Mouse (Mus musculus) gastrocnemius, adult 2 months (tissue): Measurements from ENCODE around the gene Cuta. TPM values are rescaled to one million over a fixed set of nuclear protein-coding genes. Genes with fewer than 3 reads are reported as not detected.

Source experiments
- DNase-seq: peaks from one replicate; pipeline ENCODE4 v3.0.0; 2022
- H3K27ac ChIP-seq: fragments of 200-600 bp; 2 replicates; pipeline ENCODE4 v1.8.1; 2022; ENCODE audit warnings: mild to moderate bottlenecking
- H3K4me3 ChIP-seq: fragments of 200-600 bp; 2 replicates; pipeline ENCODE4 v1.8.1; 2022; ENCODE audit warnings: mild to moderate bottlenecking, moderate library complexity
- CTCF ChIP-seq: fragments of 200-600 bp; IDR thresholded peaks from 2 replicates; pipeline ENCODE4 v1.8.1; 2022; ENCODE audit warnings: antibody characterized with exemption, mild to moderate bottlenecking, moderate library complexity
- intact Hi-C: fragments of 180-260 bp; cut with DNase I; formaldehyde crosslinking; loops from one replicate; pipeline ENCODE4 v1.15.1; 2025
- total RNA-seq, 2 experiments: library from RNA; stranded (reverse); gene quantifications; 2 replicates each; pipeline ENCODE4 v1.2.3; 2021

Cuta gene
- total RNA-seq, 2 experiments from 2014 or later, result 93.8 to 104 TPM

DNA sequence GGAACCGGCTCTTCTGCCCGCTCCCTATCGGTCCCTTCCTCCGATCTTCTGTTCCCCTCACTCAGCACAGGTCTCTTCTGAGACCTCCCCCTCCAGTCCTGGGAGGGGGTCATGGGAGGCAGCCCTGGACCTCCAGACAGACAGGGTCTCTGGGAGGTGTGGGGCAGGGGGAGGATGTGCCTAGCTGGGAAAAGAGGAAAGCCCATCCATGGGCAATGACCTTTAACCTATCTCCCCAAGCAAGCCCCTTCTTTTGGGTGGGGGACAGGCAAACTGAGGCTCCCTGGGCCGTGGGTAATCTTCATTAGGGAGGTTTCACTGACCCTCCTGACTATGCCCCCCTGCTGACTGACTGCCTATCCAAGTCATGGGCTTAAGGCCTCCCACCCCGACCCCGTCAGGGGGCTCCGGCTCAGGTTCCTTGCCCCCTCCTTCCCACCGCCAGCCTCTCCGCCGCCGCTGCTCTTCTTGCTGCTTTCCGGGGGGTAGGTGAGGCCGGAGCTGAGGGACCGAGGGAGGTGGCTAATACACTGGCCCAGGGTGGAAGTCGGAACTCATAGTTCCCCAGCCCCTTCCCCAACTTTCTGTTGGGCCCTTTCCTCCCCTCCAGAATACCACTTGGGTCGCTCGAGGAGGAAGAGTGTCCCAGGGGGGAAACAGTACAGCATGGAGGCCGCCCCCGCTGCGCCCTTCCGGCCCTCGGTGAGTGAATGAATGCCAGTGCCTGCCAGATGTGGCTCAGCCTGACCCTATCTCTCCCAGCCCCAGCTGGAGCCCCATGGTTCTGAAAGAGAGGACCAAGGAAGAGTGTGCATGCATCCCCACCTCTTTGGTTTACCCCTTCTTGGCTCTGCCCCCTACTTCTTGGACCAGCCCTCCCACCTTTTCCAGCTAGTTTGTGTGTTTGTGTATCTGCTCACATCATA lies 12.8 kb upstream of the Cuta start:
- no peak for TF ChIP-seq CTCF
- DNase-seq, result peak; percentile 18
- Histone ChIP-seq H3K4me3 (peak overlapping the region; percentile 61), H3K27ac (peak overlapping the region; percentile 28; the same call in 1 of the 2 replicates)
- intact Hi-C loops, result no loop called here

DNA sequence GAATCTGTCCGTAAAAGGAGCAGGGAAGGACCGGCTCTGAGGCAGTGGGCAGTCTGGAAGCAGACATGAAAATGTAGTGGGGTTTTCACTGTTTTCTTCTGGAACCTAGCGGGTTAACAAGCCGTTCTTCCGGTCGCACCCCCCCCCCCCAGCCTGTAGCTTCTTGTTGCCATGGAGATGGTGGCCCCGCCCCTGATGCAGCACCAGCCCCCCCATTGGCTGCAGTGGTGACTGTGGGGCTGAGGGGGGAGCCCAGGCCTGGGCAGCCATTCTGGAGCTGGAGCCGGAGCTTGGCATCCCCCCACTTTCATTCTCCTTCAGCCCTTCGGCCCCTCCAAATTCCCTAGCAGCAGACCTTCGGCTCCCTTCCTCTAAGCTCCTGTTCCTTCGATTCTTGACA lies 12.0 kb upstream of the Cuta start:
- intact Hi-C loops, result no loop called here
- H3K4me3 ChIP-seq, result peak overlapping the region; percentile 61
- peak; percentile 77 for DNase-seq
- peak overlapping the region; percentile 28; the same call in 1 of the 2 replicates for H3K27ac ChIP-seq
- TF ChIP-seq CTCF, result no peak

DNA sequence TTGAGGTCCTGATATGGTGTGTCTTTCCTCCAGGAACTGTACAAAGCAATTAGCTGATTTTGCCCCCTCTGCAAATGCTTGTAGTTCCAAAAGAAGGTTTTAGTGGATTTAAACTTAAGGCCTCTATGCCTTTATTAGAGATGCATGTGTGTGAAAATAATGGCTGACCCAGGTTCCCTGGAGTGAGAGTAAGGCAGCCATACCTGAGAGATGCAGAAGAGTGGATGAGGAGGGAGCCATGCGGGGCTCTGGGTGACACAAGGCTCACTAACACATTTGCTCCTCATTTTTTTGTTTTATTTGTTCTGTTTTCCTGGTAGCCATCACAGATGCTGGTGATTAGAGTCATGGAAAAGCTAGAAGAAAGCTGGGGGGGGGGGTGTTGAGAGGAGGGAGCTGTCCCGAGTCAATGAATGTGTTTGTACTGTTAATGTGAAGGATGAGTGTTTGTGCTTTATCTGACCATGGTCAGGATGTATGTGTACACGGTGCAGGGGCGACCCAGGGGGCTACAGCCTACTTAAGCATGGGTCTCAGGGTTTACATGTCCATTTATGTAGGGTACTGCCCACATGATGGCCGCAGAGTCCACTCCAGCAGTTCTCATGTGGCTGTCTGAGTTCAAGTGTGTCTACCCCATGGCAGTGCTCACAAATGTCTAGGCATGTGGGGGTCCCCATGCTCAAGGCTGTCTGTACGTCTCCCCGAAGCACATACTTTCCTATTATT lies 11.4 kb upstream of the Cuta start:
- H3K27ac ChIP-seq, result 0 out of 2 replicates have a peak overlapping the region, but pooled peaks have one; percentile 4
- intact Hi-C loops, result no loop called here
- TF ChIP-seq CTCF, result no peak
- no peak for DNase-seq
- peak overlapping the region; percentile 61 for H3K4me3 ChIP-seq

DNA sequence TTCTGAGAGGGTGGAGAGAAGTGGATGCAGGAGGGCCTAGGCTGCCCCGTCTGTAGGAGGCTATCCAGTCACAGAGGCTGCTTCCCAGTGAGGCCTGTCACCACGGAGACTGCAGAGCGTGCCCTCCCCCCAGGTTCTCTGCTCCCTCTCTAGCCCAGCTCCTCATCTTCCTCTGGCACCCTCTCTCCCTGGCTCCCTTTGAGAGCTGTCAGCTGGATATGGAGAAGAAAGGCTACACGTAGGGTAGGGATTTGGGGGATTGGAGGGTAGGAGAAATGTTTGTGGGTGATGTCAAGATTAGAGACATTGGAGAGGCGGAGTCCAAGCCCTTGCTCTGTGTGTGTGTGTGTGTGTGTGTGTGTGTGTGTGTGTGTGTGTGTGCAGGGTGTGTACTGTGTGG lies 10.5 kb upstream of the Cuta start:
- no peak for TF ChIP-seq CTCF
- no peak for DNase-seq
- no peak overlapping the region for H3K27ac ChIP-seq
- H3K4me3 ChIP-seq, result no peak overlapping the region
- intact Hi-C loops, result no loop called here

DNA sequence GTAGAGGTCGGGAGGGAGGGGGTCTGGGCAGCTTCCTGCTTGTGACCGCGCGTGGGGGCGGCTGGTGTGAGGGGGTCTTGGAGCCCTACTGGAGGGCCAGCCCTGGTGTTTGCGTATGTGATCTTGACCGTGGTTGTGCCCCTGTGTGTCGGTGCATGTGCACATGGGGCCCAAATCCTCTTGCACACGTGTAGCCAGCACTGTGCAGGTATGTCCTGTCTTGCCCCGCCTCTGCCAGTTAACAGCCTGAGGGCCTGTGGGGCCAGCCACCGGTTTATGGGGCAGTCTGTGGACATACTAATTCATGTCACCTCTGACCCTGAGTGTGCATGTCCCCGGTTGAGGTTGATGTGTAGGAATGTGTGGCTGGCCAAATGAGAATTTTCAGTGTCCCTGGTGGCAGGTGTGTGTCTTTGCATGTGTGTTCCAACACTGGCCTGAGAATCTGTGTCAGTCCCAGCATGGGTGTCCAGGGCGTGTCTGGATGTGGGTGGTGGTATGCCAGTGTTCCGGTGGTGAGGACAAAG lies 9.7 kb upstream of the Cuta start:
- Histone ChIP-seq H3K27ac (peak overlapping the region; percentile 43), H3K4me3 (peak overlapping the region; percentile 84)
- peak; percentile 22; the same call in 1 of the 2 replicates for TF ChIP-seq CTCF
- intact Hi-C loops, result no loop called here
- no peak for DNase-seq

DNA sequence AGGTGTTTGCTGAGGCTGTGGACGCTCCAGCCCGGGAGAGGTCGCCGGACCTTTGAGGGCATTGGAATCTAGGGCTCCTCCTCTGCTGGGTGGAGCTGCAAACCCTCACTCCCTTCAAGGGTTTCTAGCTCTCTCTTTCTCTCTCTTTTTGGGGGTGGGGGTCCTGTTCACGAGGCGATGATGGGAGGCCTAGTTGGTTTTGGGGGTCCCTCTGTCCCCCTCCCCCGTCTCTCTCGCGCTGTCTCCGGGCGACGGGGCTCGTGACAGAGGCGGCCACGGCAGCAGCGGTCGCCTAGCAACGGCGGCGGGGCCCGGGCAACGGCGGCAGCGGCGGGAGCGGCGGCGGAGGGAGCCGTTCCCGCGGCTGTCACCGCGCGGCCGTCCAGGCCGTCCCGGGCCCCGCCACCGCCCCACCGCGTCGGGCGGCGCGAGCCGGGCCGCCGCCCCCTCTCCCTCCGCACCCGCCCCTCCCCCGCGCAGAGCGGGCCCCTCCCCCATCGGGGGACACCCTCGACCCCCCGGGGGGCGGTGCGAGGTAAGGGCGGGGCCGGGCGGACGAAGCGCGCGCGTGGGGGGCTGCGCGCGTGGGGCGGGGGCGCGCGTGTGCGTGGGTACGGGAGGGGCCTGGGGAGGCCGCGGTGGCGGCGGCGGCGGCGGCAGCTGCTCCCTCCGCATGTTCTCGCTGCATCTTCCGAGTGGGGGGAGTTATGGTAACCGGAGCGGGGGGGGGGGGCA lies 9.1 kb upstream of the Cuta start:
- Histone ChIP-seq H3K27ac (peak overlapping the region; percentile 76), H3K4me3 (peak overlapping the region; percentile 84)
- intact Hi-C loops, result no loop called here
- TF ChIP-seq CTCF, result no peak
- DNase-seq, result peak; percentile 75

DNA sequence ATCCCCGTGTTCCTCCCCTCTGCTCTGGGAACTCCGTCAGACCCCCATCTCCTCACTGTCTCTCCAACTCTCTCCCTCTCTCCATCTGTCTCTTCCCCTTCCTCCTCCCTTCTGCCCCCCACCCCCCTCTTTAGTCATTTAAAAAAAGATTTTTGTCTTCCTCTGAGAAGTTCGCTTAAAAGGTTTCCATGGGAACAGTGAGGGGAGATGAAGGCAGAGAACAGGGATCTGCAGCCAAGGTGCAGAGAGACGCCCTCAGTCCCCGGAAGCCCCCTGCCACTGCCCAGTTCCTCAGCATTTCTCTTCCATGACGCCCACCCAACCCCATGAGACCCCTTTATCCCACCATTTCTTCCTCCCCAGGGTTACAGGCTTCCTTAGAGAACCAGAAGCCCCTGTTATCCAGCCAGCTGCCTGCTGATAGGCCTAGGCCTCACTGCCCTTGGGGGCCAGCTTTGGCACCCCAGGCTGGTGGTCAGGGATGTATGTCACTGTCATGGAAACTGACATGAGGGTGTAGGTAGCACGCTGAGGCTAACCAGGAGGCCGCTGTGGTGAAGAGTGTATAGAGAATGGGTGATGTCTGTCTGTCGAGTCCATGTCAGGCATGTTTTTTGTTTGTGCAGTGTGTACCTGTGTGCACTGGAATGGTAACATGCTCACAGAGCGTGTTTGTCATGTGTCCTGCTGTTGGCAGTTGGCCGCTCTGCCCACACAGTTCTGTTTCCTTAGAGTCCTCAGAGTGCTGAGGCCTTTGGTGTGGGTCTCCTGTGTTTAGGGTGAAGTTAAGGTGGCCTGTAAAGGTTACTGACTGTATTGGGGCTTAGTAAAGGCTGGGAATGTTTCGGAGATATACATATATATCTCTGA lies 8.1 kb upstream of the Cuta start:
- peak overlapping the region; percentile 85 for H3K4me3 ChIP-seq
- peak overlapping the region; percentile 92 for H3K27ac ChIP-seq
- TF ChIP-seq CTCF, result no peak
- intact Hi-C loops, result loop anchor here (2.0 kb wide), 1 partner anchor 31 kb away; the partner anchor contains the start of gene Kifc5b
- DNase-seq, result no peak

DNA sequence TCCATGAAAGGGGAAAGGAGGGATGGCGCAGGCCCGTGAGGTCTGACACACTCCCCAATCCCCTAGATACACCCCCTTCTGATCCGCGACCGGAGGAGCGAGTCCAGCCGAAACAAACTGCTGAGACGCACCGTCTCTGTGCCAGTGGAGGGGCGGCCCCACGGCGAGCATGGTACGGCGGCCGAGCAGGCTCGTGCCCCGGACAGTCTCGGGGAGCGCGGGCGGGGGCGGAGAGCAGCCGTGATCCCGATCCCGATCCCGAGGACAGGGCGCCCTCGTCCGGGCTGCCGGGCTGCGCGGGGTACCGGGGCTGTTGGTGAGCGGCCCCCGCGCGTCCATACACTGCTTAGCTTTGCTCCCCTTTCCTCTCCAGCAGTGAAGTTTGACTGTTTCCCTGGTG lies 7.2 kb upstream of the Cuta start:
- intact Hi-C loops, result loop anchor here (2.0 kb wide), 1 partner anchor 30 kb away; the partner anchor contains the start of gene Kifc5b
- H3K4me3 ChIP-seq, result peak overlapping the region; percentile 85
- peak; percentile 93 for DNase-seq
- H3K27ac ChIP-seq, result peak overlapping the region; percentile 92
- TF ChIP-seq CTCF, result peak; percentile 67

DNA sequence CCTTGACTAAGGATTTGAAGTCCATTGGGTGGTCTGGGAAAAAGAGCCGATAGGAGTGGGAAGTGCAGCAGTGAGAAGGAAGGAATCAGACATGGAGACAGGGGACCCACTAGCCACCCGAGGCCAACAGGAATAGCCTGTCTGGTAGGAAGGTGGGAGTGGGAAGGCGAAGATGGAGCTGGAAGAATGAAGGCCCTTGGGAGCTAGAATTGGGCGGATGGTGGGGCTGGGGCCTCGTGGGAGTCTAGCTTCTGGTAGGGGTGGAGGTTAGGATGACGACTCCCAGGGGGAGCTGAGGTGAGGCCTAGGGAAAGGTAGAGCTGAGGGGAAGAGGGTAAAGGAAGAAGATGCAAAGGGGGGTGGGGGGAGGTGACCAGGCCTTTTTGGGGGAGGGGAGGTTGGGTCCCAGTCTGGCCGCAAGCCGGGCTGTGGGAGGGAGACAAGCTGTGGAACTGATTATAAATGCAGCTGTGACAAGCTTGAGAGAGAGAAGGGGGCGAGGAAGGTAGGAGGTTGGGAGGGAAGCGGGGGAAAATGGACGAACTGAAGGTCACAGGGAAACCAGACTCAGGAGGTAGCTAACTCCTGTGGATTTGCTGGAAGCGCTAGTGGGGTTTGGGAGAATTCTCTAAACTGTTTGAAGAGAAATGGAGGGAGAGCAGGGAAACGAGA lies 6.6 kb upstream of the Cuta start:
- intact Hi-C loops, result loop anchor here (2.0 kb wide), 1 partner anchor 29 kb away; the partner anchor contains the start of gene Kifc5b
- no peak for DNase-seq
- no peak for TF ChIP-seq CTCF
- Histone ChIP-seq H3K4me3 (peak overlapping the region; percentile 85), H3K27ac (peak overlapping the region; percentile 92)

DNA sequence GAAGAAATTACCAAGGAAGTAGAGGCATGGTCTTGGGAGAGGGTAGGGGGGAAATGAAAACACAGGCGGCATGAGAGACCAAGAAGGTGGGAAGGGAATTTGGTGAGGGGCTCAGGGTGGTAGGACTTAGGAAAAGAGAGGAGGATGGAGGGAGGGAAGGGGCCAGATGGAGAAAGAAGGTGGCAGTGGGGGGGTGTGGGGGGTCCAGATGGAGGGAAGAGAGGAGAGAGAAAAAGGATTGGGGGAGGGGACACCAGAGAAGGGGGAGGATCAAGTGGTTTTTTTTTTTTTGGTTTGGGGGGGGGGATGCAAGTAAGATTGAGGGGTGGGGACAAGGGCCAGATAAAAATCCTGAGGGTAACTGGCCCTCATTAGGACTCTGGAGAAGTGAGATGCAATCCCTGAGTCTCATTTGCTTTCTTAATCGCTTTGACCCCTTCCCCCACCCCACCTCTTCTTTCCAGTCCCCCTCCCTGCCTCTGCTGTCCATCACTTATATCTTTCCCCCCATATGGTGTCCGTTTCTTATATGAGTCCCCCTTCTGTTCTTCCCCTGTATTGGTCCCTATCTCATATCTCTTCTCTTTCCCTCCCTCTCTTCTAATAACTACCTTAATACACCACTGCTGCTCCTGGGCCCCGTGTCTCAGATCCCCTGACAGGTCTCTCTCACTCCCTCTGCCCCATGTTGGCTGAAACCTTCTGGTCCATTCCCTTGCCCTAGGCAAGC lies 2.6 kb upstream of the Cuta start:
- no peak for DNase-seq
- Histone ChIP-seq H3K4me3 (peak overlapping the region; percentile 59), H3K27ac (peak overlapping the region; percentile 35; the same call in 1 of the 2 replicates)
- TF ChIP-seq CTCF, result no peak
- intact Hi-C loops, result no loop called here
